Mouse (Mus musculus) lung, adult 2 months (tissue): ENCODE data around the gene Rasgrp2.
A peak's percentile ranks its signal among the peaks of the same experiment; 100 is the strongest.

Experiments used
- CTCF ChIP-seq: fragments of 200-500 bp; IDR thresholded peaks from 2 replicates; pipeline ENCODE4 v1.5.1; 2011; ENCODE audit warnings: mild to moderate bottlenecking, low read length, control low read depth; ENCODE audit not compliant: insufficient read depth
- POLR2A ChIP-seq: fragments of 200-500 bp; IDR thresholded peaks from 2 replicates; pipeline ENCODE4 v1.6.1; 2011; ENCODE audit warnings: low read depth, mild to moderate bottlenecking, control low read depth, low read length, borderline replicate concordance; ENCODE audit errors: extremely low read depth

GRCm38 (mm10) chr19:6376255-6376564, 22.9 kb upstream of the Rasgrp2 start:
- peak; percentile 56 for TF ChIP-seq CTCF
- TF ChIP-seq POLR2A = no peak
